10 mouse cellular contexts compared by ENCODE assay signal in genomic region chr6:140995340-140996135, GRCm38 (mm10).
A peak's percentile ranks its signal among the peaks of the same experiment; 100 is the strongest.
DNase-seq lines count a peak whose midpoint lies in the region; ATAC-seq and TF ChIP-seq lines count a peak whose summit lies in the region.
"Had no signal": no experiment of that assay in that cellular context is flagged by ENCODE, and none has a peak within 500 bp of the region (broad histone marks: within the 10 kb centered on the region; RNA-seq: fewer than 3 reads in every experiment).

No protein-coding gene starts in this region.

- H3K9me3 ChIP-seq in liver, embryonic 11.5 days (ENCODE audit: control insufficient read depth, low read length), result peaks cover 4% of the 10 kb centered on the region; the same call in 1 of the 2 replicates
- no peaks in the 10 kb centered on the region for H3K9me3 ChIP-seq in intestine, embryonic 15.5 days
- no peaks in the 10 kb centered on the region for H3K9me3 ChIP-seq in midbrain, postnatal 0 days (ENCODE audit: low read length)
- H3K9me3 ChIP-seq: embryonic facial prominence, embryonic 12.5 days had no signal

- no peak overlapping the region for H3K27ac ChIP-seq in liver, adult 2 months (replicated peaks; ENCODE audit: insufficient read depth, low read depth, low read length)
- H3K27ac ChIP-seq in liver, embryonic 11.5 days (ENCODE audit: low read depth, low read length), result no peak overlapping the region
- peak overlapping the region; percentile 73 for H3K27ac ChIP-seq in intestine, embryonic 15.5 days
- H3K27ac ChIP-seq in midbrain, postnatal 0 days (ENCODE audit: low read depth, low read length), result no peak overlapping the region
- H3K27ac ChIP-seq: embryonic facial prominence, embryonic 12.5 days; liver, embryonic 15.5 days had no signal

- no peak overlapping the region for H3K9ac ChIP-seq in liver, adult 2 months (ENCODE audit: low read depth, low read length)
- H3K9ac ChIP-seq in liver, embryonic 11.5 days (ENCODE audit: low read depth, low read length), result no peak overlapping the region
- no peak overlapping the region for H3K9ac ChIP-seq in intestine, embryonic 15.5 days
- H3K9ac ChIP-seq in midbrain, postnatal 0 days (replicated peaks; ENCODE audit: low read length, poor library complexity, severe bottlenecking), result no peak overlapping the region
- H3K9ac ChIP-seq: embryonic facial prominence, embryonic 12.5 days; liver, embryonic 15.5 days had no signal

- no peak for ATAC-seq in liver, embryonic 11.5 days (replicated peaks; ENCODE audit: low FRiP score)
- ATAC-seq in intestine, embryonic 15.5 days, result peak; percentile 96
- no peak for ATAC-seq in midbrain, postnatal 0 days (ENCODE audit: low FRiP score)
- ATAC-seq in CD4-positive, CD25-positive, alpha-beta regulatory T cell, adult 4 months, result no peak

- H3K27me3 ChIP-seq in liver, adult 2 months (ENCODE audit: control insufficient read depth, insufficient read depth, low read length), result no peaks in the 10 kb centered on the region
- no peaks in the 10 kb centered on the region for H3K27me3 ChIP-seq in liver, embryonic 11.5 days (replicated peaks; ENCODE audit: control insufficient read depth, insufficient read depth, low read length)
- no peaks in the 10 kb centered on the region for H3K27me3 ChIP-seq in intestine, embryonic 15.5 days (replicated peaks)
- H3K27me3 ChIP-seq in midbrain, postnatal 0 days (ENCODE audit: insufficient read depth, low read length), result no peaks in the 10 kb centered on the region
- H3K27me3 ChIP-seq: embryonic facial prominence, embryonic 12.5 days; liver, embryonic 15.5 days had no signal

- H3K4me2 ChIP-seq in liver, embryonic 11.5 days, result no peak overlapping the region
- H3K4me2 ChIP-seq in intestine, embryonic 15.5 days (replicated peaks), result no peak overlapping the region
- no peak overlapping the region for H3K4me2 ChIP-seq in midbrain, postnatal 0 days (ENCODE audit: low read depth, low read length, poor library complexity, severe bottlenecking)
- H3K4me2 ChIP-seq: embryonic facial prominence, embryonic 12.5 days; liver, embryonic 15.5 days had no signal

- no peak overlapping the region for H3K4me3 ChIP-seq in liver, adult 2 months (ENCODE audit: insufficient read depth, low read depth, low read length)
- no peak overlapping the region for H3K4me3 ChIP-seq in liver, embryonic 11.5 days (ENCODE audit: low read depth, low read length)
- H3K4me3 ChIP-seq in intestine, embryonic 15.5 days (replicated peaks), result no peak overlapping the region
- no peak overlapping the region for H3K4me3 ChIP-seq in midbrain, postnatal 0 days (ENCODE audit: low read depth, low read length)
- H3K4me3 ChIP-seq: embryonic facial prominence, embryonic 12.5 days; liver, embryonic 15.5 days had no signal

- H3K4me1 ChIP-seq in liver, adult 2 months (ENCODE audit: control insufficient read depth, insufficient read depth, low read length), result peaks cover 2% of the 10 kb centered on the region; the same call in 1 of the 2 replicates
- H3K4me1 ChIP-seq in liver, embryonic 11.5 days (replicated peaks; ENCODE audit: control insufficient read depth, insufficient read depth, low read length), result no peaks in the 10 kb centered on the region
- no peaks in the 10 kb centered on the region for H3K4me1 ChIP-seq in intestine, embryonic 15.5 days (replicated peaks)
- no peaks in the 10 kb centered on the region; the same call in 1 of the 2 replicates for H3K4me1 ChIP-seq in midbrain, postnatal 0 days (ENCODE audit: insufficient read depth, low read length)
- H3K4me1 ChIP-seq: embryonic facial prominence, embryonic 12.5 days; liver, embryonic 15.5 days had no signal

- no peaks in the 10 kb centered on the region for H3K79me2 ChIP-seq in liver, adult 2 months (ENCODE audit: control insufficient read depth, insufficient read depth, low read length)

- peak; percentile 61 for TF ChIP-seq CTCF in liver, adult 2 months (IDR thresholded peaks at IDR 0.05; ENCODE audit: low read depth, low read length)
- TF ChIP-seq CTCF in midbrain, postnatal 0 days (IDR thresholded peaks at IDR 0.05), result peak; percentile 67

- DNase-seq in adrenal gland, postnatal 25 days, result peak; percentile 18
- DNase-seq in adrenal gland, postnatal 4 days (ENCODE audit: low spot score in 2 of 2), result no peak
- DNase-seq in liver, adult 2 months (ENCODE audit: extremely low read depth, low read depth, low spot score), result peak; percentile 3
- DNase-seq in liver, embryonic 11.5 days (ENCODE audit: low spot score), result no peak
- DNase-seq in midbrain, postnatal 0 days (ENCODE audit: low spot score), result peak; percentile 47
- DNase-seq in c-Kit-positive CD71-positive TER-119-positive erythroid progenitor cells, embryonic 14.5 days (ENCODE audit: low spot score), result no peak

- WGBS in liver, adult 2 months, result 75% methylated on average over 14 of the region's 14 CpGs
- WGBS in liver, embryonic 11.5 days, result 63% methylated on average over 14 of the region's 14 CpGs
- 56% methylated on average over 14 of the region's 14 CpGs for WGBS in intestine, embryonic 15.5 days
- 35% methylated on average over 14 of the region's 14 CpGs for WGBS in midbrain, postnatal 0 days

- H3K36me3 ChIP-seq in liver, adult 2 months (ENCODE audit: control insufficient read depth, insufficient read depth, low read length), result no peaks in the 10 kb centered on the region
- no peaks in the 10 kb centered on the region for H3K36me3 ChIP-seq in liver, embryonic 11.5 days (ENCODE audit: control insufficient read depth, insufficient read depth, low read length)
- H3K36me3 ChIP-seq in intestine, embryonic 15.5 days, result no peaks in the 10 kb centered on the region
- H3K36me3 ChIP-seq in midbrain, postnatal 0 days (ENCODE audit: insufficient read depth, low read length), result no peaks in the 10 kb centered on the region
- H3K36me3 ChIP-seq: embryonic facial prominence, embryonic 12.5 days; liver, embryonic 15.5 days had no signal

- TF ChIP-seq POLR2A in liver, adult 2 months (IDR thresholded peaks at IDR 0.05; ENCODE audit: extremely low read depth, insufficient read depth, low read length), result no peak

Comparison
In these comparisons a context has a peak if more than half of its experiments do, and no peak if none do; other contexts are left out.
1. DNase-seq: peak in adrenal gland, postnatal 25 days (single experiment), liver, adult 2 months (single experiment) and midbrain, postnatal 0 days (single experiment); none in adrenal gland, postnatal 4 days (0 of 2), liver, embryonic 11.5 days (single experiment) and c-Kit-positive CD71-positive TER-119-positive erythroid progenitor cells, embryonic 14.5 days (single experiment).